Mouse (Mus musculus) spleen, adult 2 months (tissue): ENCODE results near the gene Panx2.

ENCODE experiments used
- CTCF ChIP-seq: fragments of 200-500 bp; IDR thresholded peaks from 2 replicates; pipeline ENCODE4 v1.5.1; 2011; ENCODE audit warnings: mild to moderate bottlenecking, inconsistent platforms; ENCODE audit not compliant: insufficient read depth, insufficient read length, insufficient replicate concordance; ENCODE audit errors: extremely low read depth
- POLR2A ChIP-seq: fragments of 200-500 bp; IDR thresholded peaks from 2 replicates; pipeline ENCODE4 v1.6.1; 2011; ENCODE audit warnings: low read depth, low read length, inconsistent platforms

DNA sequence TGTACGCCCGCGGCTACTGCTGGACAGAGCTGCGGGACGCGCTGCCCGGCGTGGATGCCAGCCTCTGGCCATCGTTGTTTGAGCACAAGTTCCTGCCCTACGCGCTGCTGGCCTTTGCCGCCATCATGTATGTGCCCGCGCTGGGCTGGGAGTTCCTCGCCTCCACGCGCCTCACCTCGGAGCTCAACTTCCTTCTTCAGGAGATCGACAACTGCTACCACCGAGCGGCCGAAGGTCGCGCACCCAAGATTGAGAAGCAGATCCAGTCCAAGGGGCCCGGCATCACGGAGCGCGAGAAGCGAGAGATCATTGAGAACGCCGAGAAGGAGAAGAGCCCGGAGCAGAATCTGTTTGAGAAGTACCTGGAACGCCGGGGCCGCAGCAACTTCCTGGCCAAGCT is 8.1 kb downstream of the Panx2 start:
- TF ChIP-seq CTCF (no peak), POLR2A (no peak)
